Mouse (Mus musculus) neural tube, embryonic 11.5 days (tissue): ENCODE measurements at regions not wholly inside any gene's neighbourhood (a gene's known extent, or its start where the extent isn't known, plus 50 kb on each side); places are given as distances from the start of the nearest gene placed in this dataset.

ENCODE experiments used
- ATAC-seq: fragments of 200-750 bp; cut with Nextera tagmentation; 2 replicates; pipeline ENCODE4 v1.8.0; 2017; ENCODE audit warnings: moderate number of reproducible peaks, mild to moderate bottlenecking, moderate TSS enrichment, moderate library complexity; ENCODE audit not compliant: insufficient read depth, low FRiP score, low TSS enrichment
- DNase-seq: peaks from one replicate; pipeline ENCODE4 v3.0.0-alpha.2; 2015; ENCODE audit warnings: low spot score
- H3K27ac ChIP-seq: fragments of 300-500 bp; sonication (generic); 2 replicates; pipeline ENCODE4 v1.5.1; 2014; ENCODE audit warnings: low read depth, mild to moderate bottlenecking, low read length
- H3K27me3 ChIP-seq: fragments of 300-500 bp; sonication (generic); 2 replicates; pipeline ENCODE4 v1.6.1; 2014; ENCODE audit warnings: mild to moderate bottlenecking, low read length, mixed read lengths; ENCODE audit not compliant: control insufficient read depth, insufficient read depth
- H3K36me3 ChIP-seq: fragments of 300-500 bp; sonication (generic); 2 replicates; pipeline ENCODE4 v1.6.1; 2014; ENCODE audit warnings: mild to moderate bottlenecking, low read length, moderate library complexity, mixed read lengths; ENCODE audit not compliant: control insufficient read depth, insufficient read depth
- H3K4me1 ChIP-seq: fragments of 300-500 bp; sonication (generic); 2 replicates; pipeline ENCODE4 v1.6.1; 2014; ENCODE audit warnings: low read length, mixed read lengths; ENCODE audit not compliant: control insufficient read depth, insufficient read depth
- H3K4me2 ChIP-seq: fragments of 300-500 bp; sonication (generic); 2 replicates; pipeline ENCODE4 v1.6.1; 2014; ENCODE audit warnings: low read depth, mild to moderate bottlenecking, moderate library complexity
- H3K4me3 ChIP-seq: fragments of 300-500 bp; sonication (generic); 2 replicates; pipeline ENCODE4 v1.5.1; 2014; ENCODE audit warnings: low read depth, low read length
- H3K9ac ChIP-seq: fragments of 300-500 bp; sonication (generic); 2 replicates; pipeline ENCODE4 v1.6.1; 2014; ENCODE audit warnings: mild to moderate bottlenecking, low read length
- H3K9me3 ChIP-seq: fragments of 300-500 bp; sonication (generic); 2 replicates; pipeline ENCODE4 v1.6.1; 2016; ENCODE audit warnings: low read length; ENCODE audit not compliant: control insufficient read depth
- WGBS: fragments of 180-500 bp; shearing (Covaris S2); extraction: QIAGEN DNeasy Blood & Tissue Kit; methylation state at CpG from one replicate; pipeline ENCODE4 v1.1.7; 2014; 5-methylcytosine and 5-hydroxymethylcytosine counted together

GRCm38 (mm10) chr8:103391359-103391758 lies 605.9 kb upstream of the Cdh11 start:
- H3K36me3 ChIP-seq: no peaks in the 10 kb centered on the region
- no peaks in the 10 kb centered on the region for H3K27me3 ChIP-seq
- H3K4me1 ChIP-seq: no peaks in the 10 kb centered on the region
- H3K9me3 ChIP-seq: no peaks in the 10 kb centered on the region
- H3K4me2 ChIP-seq: no peak overlapping the region
- DNase-seq: no peak
- no peak overlapping the region for H3K27ac ChIP-seq
- ATAC-seq: no peak
- no peak overlapping the region for H3K9ac ChIP-seq
- 85% methylated on average over 6 of the region's 6 CpGs for WGBS
- H3K4me3 ChIP-seq: no peak overlapping the region

DNA sequence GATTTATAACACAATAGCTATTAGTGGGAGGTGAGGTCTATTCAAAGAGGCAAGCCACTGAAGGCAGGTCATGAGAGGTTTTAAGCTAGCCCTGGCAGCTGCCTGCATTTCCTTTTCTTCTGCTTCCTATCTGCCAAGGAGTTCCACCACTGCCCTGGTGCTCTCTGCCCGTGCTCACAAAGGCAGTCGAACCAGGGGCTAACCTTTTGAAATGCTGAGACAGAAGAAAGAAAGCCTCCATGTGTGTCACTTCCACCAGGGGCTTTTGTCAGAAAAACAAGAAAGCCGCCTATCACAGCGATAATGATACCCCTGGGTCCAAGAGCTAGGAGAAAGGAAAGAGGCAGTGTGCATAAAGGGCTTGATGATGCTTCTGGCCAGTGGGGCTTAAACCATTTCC lies 609.9 kb upstream of the Cdh11 start:
- no peaks in the 10 kb centered on the region for H3K36me3 ChIP-seq
- no peak overlapping the region for H3K27ac ChIP-seq
- no peaks in the 10 kb centered on the region for H3K9me3 ChIP-seq
- H3K4me3 ChIP-seq: no peak overlapping the region
- H3K4me1 ChIP-seq: no peaks in the 10 kb centered on the region
- WGBS: 9% methylated on average over 4 of the region's 4 CpGs
- no peak overlapping the region for H3K4me2 ChIP-seq
- no peaks in the 10 kb centered on the region for H3K27me3 ChIP-seq
- ATAC-seq (peak; percentile 35; the same call in 1 of the 2 replicates), DNase-seq (no peak)
- no peak overlapping the region for H3K9ac ChIP-seq

DNA sequence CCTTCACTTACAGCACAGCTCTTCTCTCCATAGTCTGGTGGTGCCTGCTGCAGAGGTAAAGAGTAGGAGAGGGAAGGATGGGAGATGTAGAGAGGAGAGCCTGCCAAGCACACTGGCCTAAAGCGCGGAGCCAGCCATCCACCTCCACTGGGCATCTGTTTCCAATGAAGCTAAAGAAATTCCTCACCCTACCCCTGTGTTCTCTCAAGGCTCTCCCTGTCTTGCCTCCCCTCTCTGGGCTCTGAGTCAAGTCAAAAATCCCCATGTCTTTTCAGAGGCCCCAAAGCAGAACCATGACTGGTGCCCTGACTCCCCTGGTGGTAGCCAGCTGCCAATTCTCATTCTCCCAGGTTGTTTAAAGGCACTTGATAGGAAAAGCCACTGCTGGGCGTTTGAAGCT lies 612.7 kb upstream of the Cdh11 start:
- Histone ChIP-seq H3K4me2 (no peak overlapping the region), H3K36me3 (no peaks in the 10 kb centered on the region), H3K9me3 (no peaks in the 10 kb centered on the region), H3K9ac (no peak overlapping the region), H3K4me3 (no peak overlapping the region), H3K27me3 (no peaks in the 10 kb centered on the region), H3K4me1 (no peaks in the 10 kb centered on the region), H3K27ac (no peak overlapping the region)
- no peak for ATAC-seq
- WGBS: 73% methylated on average over 3 of the region's 3 CpGs
- DNase-seq: no peak

GRCm38 (mm10) chr8:103399466-103399865 lies 614.0 kb upstream of the Cdh11 start:
- 84% methylated on average over 3 of the region's 3 CpGs for WGBS
- ATAC-seq: no peak
- no peaks in the 10 kb centered on the region for H3K4me1 ChIP-seq

GRCm38 (mm10) chr8:103400143-103400542 lies 614.7 kb upstream of the Cdh11 start:
- H3K4me2 ChIP-seq: no peak overlapping the region
- H3K27me3 ChIP-seq: no peaks in the 10 kb centered on the region
- H3K27ac ChIP-seq: no peak overlapping the region
- H3K4me1 ChIP-seq: no peaks in the 10 kb centered on the region
- DNase-seq (no peak), ATAC-seq (no peak)
- H3K36me3 ChIP-seq: no peaks in the 10 kb centered on the region
- WGBS: 85% methylated on average over 1 of the region's 1 CpGs
- no peaks in the 10 kb centered on the region for H3K9me3 ChIP-seq
- H3K4me3 ChIP-seq: no peak overlapping the region
- no peak overlapping the region for H3K9ac ChIP-seq

More at GRCm38 (mm10) chr8:103399466-103399865, 614.0 kb upstream of the Cdh11 start:
- Histone ChIP-seq H3K9ac (no peak overlapping the region), H3K4me2 (no peak overlapping the region), H3K27me3 (no peaks in the 10 kb centered on the region), H3K9me3 (no peaks in the 10 kb centered on the region), H3K36me3 (no peaks in the 10 kb centered on the region), H3K4me3 (no peak overlapping the region), H3K27ac (no peak overlapping the region)
- DNase-seq: no peak

DNA sequence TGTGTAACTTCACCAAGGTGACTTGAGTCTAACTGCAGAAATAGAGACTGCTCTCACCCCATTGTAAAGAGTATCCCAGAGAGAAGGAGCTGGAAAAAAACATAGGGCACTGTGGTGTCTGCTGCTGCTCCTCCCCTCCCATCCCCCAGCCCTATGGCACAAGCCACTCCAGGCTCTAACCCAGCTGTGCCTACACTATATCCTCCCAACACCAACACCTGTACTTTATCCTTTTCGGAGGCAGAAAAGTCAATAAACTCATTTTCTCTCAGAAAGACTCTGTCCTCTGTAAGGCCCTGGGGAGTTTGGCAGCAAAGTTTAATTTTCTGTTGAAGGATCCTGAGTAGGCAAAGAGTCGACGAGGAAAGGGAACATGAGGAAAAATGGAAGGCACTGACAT lies 617.3 kb upstream of the Cdh11 start:
- H3K27me3 ChIP-seq: no peaks in the 10 kb centered on the region
- H3K9me3 ChIP-seq: no peaks in the 10 kb centered on the region
- H3K4me3 ChIP-seq: no peak overlapping the region
- H3K9ac ChIP-seq: no peak overlapping the region
- H3K36me3 ChIP-seq: no peaks in the 10 kb centered on the region
- ATAC-seq: no peak
- 81% methylated on average over 3 of the region's 3 CpGs for WGBS
- no peak for DNase-seq
- H3K27ac ChIP-seq: no peak overlapping the region
- H3K4me2 ChIP-seq: no peak overlapping the region
- H3K4me1 ChIP-seq: no peaks in the 10 kb centered on the region

DNA sequence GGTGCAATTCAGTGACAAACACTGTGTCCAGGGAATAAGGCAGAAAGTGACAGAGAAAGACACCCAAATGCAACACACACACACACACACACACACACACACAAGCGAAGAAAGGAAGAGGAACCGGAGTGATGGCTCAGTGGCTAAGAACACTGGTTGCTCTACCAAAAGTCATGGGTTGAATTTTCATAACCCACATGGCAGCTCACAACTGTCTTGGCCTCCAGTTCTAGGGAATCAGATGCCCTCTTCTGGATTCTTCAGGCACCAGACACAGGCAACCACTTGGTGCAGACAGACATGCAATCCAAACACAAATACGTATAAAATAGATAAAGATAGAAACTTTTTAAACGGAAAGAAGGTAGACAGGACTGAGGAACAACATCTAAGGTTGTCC lies 618.4 kb upstream of the Cdh11 start:
- H3K4me1 ChIP-seq: no peaks in the 10 kb centered on the region
- H3K4me3 ChIP-seq: no peak overlapping the region
- DNase-seq (no peak), ATAC-seq (no peak)
- no peak overlapping the region for H3K4me2 ChIP-seq
- H3K36me3 ChIP-seq: no peaks in the 10 kb centered on the region
- WGBS: 92% methylated on average over 4 of the region's 4 CpGs
- H3K27me3 ChIP-seq: no peaks in the 10 kb centered on the region
- H3K27ac ChIP-seq: no peak overlapping the region
- no peaks in the 10 kb centered on the region for H3K9me3 ChIP-seq
- no peak overlapping the region for H3K9ac ChIP-seq

- Histone ChIP-seq H3K27me3 (no peaks in the 10 kb centered on the region), H3K4me2 (no peak overlapping the region), H3K4me1 (no peaks in the 10 kb centered on the region), H3K9me3 (no peaks in the 10 kb centered on the region), H3K27ac (no peak overlapping the region), H3K36me3 (no peaks in the 10 kb centered on the region), H3K4me3 (no peak overlapping the region), H3K9ac (no peak overlapping the region)
- DNase-seq (no peak), ATAC-seq (no peak)
- WGBS: 90% methylated on average over 12 of the region's 12 CpGs
Observed at GRCm38 (mm10) chr8:103405787-103406186, 620.3 kb upstream of the Cdh11 start.

GRCm38 (mm10) chr8:103406921-103407320 lies 621.5 kb upstream of the Cdh11 start:
- WGBS: 80% methylated on average over 2 of the region's 2 CpGs
- no peaks in the 10 kb centered on the region for H3K4me1 ChIP-seq

More at GRCm38 (mm10) chr8:103406921-103407320, 621.5 kb upstream of the Cdh11 start:
- no peaks in the 10 kb centered on the region for H3K36me3 ChIP-seq
- H3K9ac ChIP-seq: no peak overlapping the region
- ATAC-seq (no peak), DNase-seq (no peak)
- H3K27ac ChIP-seq: no peak overlapping the region
- H3K4me3 ChIP-seq: no peak overlapping the region
- H3K9me3 ChIP-seq: no peaks in the 10 kb centered on the region
- no peaks in the 10 kb centered on the region for H3K27me3 ChIP-seq
- H3K4me2 ChIP-seq: no peak overlapping the region
